Mouse (Mus musculus) midbrain, embryonic 10.5 days (tissue): Measurements from ENCODE around the gene Ap1s1. TPM values are rescaled to one million over a fixed set of nuclear protein-coding genes. Genes with fewer than 3 reads are reported as not detected.

Experiments used
- DNase-seq: peaks from one replicate; pipeline ENCODE4 v3.0.0-alpha.2; 2017; ENCODE audit warnings: low spot score
- H3K27ac ChIP-seq: fragments of 300-500 bp; sonication (generic); replicated peaks from 2 replicates; pipeline ENCODE4 v1.5.1; 2016; ENCODE audit warnings: mild to moderate bottlenecking
- H3K27me3 ChIP-seq: fragments of 300-500 bp; sonication (generic); 2 replicates; pipeline ENCODE4 v1.6.1; 2016; ENCODE audit warnings: low read depth, mild to moderate bottlenecking; ENCODE audit not compliant: poor library complexity, severe bottlenecking
- H3K36me3 ChIP-seq: fragments of 300-500 bp; sonication (generic); 2 replicates; pipeline ENCODE4 v1.6.1; 2016; ENCODE audit warnings: mild to moderate bottlenecking, moderate library complexity
- H3K4me1 ChIP-seq: fragments of 300-500 bp; sonication (generic); 2 replicates; pipeline ENCODE4 v1.6.1; 2016
- H3K4me3 ChIP-seq: fragments of 300-500 bp; sonication (generic); 2 replicates; pipeline ENCODE4 v1.5.1; 2016; ENCODE audit warnings: mild to moderate bottlenecking, moderate library complexity
- H3K9me3 ChIP-seq: fragments of 300-500 bp; sonication (generic); replicated peaks from 2 replicates; pipeline ENCODE4 v1.6.1; 2016; ENCODE audit warnings: mild to moderate bottlenecking
- WGBS: fragments of 180-500 bp; shearing (Covaris S2); methylation state at CpG from one replicate; pipeline ENCODE4 v1.1.7; 2016; 5-methylcytosine and 5-hydroxymethylcytosine counted together
- polyA plus RNA-seq: library from polyadenylated mRNA; unstranded; fragments of >200 nt; fragmentation: Nextera tagmentation; extraction: Ambion mirVana; gene quantifications from 2 replicates; pipeline ENCODE4 v1.2.1, GENCODE M21; 2016

The Ap1s1 gene
- polyA plus RNA-seq, 1 experiment from 2014 or later = 209 TPM

- no peak overlapping the region for H3K4me3 ChIP-seq
- H3K27ac ChIP-seq = no peak overlapping the region
- WGBS = 94% methylated on average over 7 of the region's 7 CpGs
- no peaks in the 10 kb centered on the region for H3K4me1 ChIP-seq
- no peaks in the 10 kb centered on the region for H3K36me3 ChIP-seq
- H3K9me3 ChIP-seq = no peaks in the 10 kb centered on the region; the same call in 1 of the 2 replicates
- no peak for DNase-seq
- no peaks in the 10 kb centered on the region for H3K27me3 ChIP-seq
These were observed 8.4 kb upstream of the Ap1s1 start for GRCm38 (mm10) chr5:137054299-137054698.

GRCm38 (mm10) chr5:137051914-137052505, 6.1 kb upstream of the Ap1s1 start:
- no peak for DNase-seq
- WGBS = 86% methylated on average over 5 of the region's 5 CpGs
- no peaks in the 10 kb centered on the region for H3K36me3 ChIP-seq
- no peaks in the 10 kb centered on the region; the same call in 1 of the 2 replicates for H3K9me3 ChIP-seq
- H3K27me3 ChIP-seq = no peaks in the 10 kb centered on the region
- no peaks in the 10 kb centered on the region for H3K4me1 ChIP-seq
- no peak overlapping the region for H3K4me3 ChIP-seq
- no peak overlapping the region for H3K27ac ChIP-seq

GRCm38 (mm10) chr5:137051125-137051524, 5.2 kb upstream of the Ap1s1 start:
- Histone ChIP-seq H3K4me3 (no peak overlapping the region), H3K27me3 (no peaks in the 10 kb centered on the region), H3K36me3 (no peaks in the 10 kb centered on the region), H3K9me3 (no peaks in the 10 kb centered on the region; the same call in 1 of the 2 replicates), H3K4me1 (peaks cover 6% of the 10 kb centered on the region), H3K27ac (no peak overlapping the region)
- 73% methylated on average over 6 of the region's 6 CpGs for WGBS
- no peak for DNase-seq

GRCm38 (mm10) chr5:137046991-137047390, 1.1 kb upstream of the Ap1s1 start:
- Histone ChIP-seq H3K36me3 (peaks cover 11% of the 10 kb centered on the region), H3K9me3 (no peaks in the 10 kb centered on the region), H3K27ac (0 out of 2 replicates have a peak overlapping the region, but pooled peaks have one; percentile 25), H3K4me1 (peaks cover 17% of the 10 kb centered on the region), H3K27me3 (no peaks in the 10 kb centered on the region), H3K4me3 (no peak overlapping the region)
- DNase-seq = no peak

- Histone ChIP-seq H3K4me1 (peaks cover 17% of the 10 kb centered on the region), H3K9me3 (no peaks in the 10 kb centered on the region), H3K27me3 (no peaks in the 10 kb centered on the region), H3K4me3 (peak overlapping the region; percentile 86), H3K36me3 (peaks cover 18% of the 10 kb centered on the region), H3K27ac (peak overlapping the region; percentile 91)
- no peak for DNase-seq
- 25% methylated on average over 5 of the region's 5 CpGs for WGBS
These were observed 386 bp upstream of the Ap1s1 start for GRCm38 (mm10) chr5:137046324-137046718.

- WGBS = 96% methylated on average over 7 of the region's 7 CpGs
- Histone ChIP-seq H3K27me3 (no peaks in the 10 kb centered on the region), H3K9me3 (no peaks in the 10 kb centered on the region), H3K36me3 (peaks cover 39% of the 10 kb centered on the region), H3K4me1 (peaks cover 17% of the 10 kb centered on the region), H3K4me3 (no peak overlapping the region), H3K27ac (no peak overlapping the region)
- DNase-seq = no peak
These were observed 1.9 kb downstream of the Ap1s1 start for GRCm38 (mm10) chr5:137043997-137044396.

- 90% methylated on average over 10 of the region's 10 CpGs for WGBS
- no peak for DNase-seq
- no peaks in the 10 kb centered on the region for H3K27me3 ChIP-seq
- H3K36me3 ChIP-seq = peaks cover 65% of the 10 kb centered on the region
- peaks cover 15% of the 10 kb centered on the region for H3K4me1 ChIP-seq
- H3K4me3 ChIP-seq = no peak overlapping the region
- no peak overlapping the region for H3K27ac ChIP-seq
- H3K9me3 ChIP-seq = no peaks in the 10 kb centered on the region
These were observed 4.5 kb downstream of the Ap1s1 start for GRCm38 (mm10) chr5:137041442-137041841.

GRCm38 (mm10) chr5:137039453-137039852, 6.5 kb downstream of the Ap1s1 start:
- no peaks in the 10 kb centered on the region for H3K9me3 ChIP-seq
- no peak for DNase-seq
- H3K4me3 ChIP-seq = no peak overlapping the region
- WGBS = 92% methylated on average over 10 of the region's 10 CpGs
- H3K27ac ChIP-seq = no peak overlapping the region
- peaks cover 82% of the 10 kb centered on the region for H3K36me3 ChIP-seq
- H3K4me1 ChIP-seq = no peaks in the 10 kb centered on the region
- peaks cover 11% of the 10 kb centered on the region for H3K27me3 ChIP-seq

- WGBS = 85% methylated on average over 13 of the region's 13 CpGs
- H3K4me1 ChIP-seq = peaks cover 22% of the 10 kb centered on the region
These were observed 9.7 kb downstream of the Ap1s1 start for GRCm38 (mm10) chr5:137036211-137036610.

GRCm38 (mm10) chr5:137032641-137033074, 13.3 kb downstream of the Ap1s1 start:
- Histone ChIP-seq H3K4me3 (peak overlapping the region; percentile 62), H3K27ac (peak overlapping the region; percentile 30; the same call in 1 of the 2 replicates), H3K36me3 (peaks cover 29% of the 10 kb centered on the region), H3K9me3 (no peaks in the 10 kb centered on the region), H3K4me1 (peaks cover 46% of the 10 kb centered on the region), H3K27me3 (peaks cover 79% of the 10 kb centered on the region)
- WGBS = under 1% methylated on average over 48 of the region's 49 CpGs
- DNase-seq = peak; percentile 93

More at GRCm38 (mm10) chr5:137036211-137036610, 9.7 kb downstream of the Ap1s1 start:
- H3K27ac ChIP-seq = no peak overlapping the region
- no peaks in the 10 kb centered on the region for H3K9me3 ChIP-seq
- peaks cover 44% of the 10 kb centered on the region for H3K27me3 ChIP-seq
- DNase-seq = no peak
- H3K36me3 ChIP-seq = peaks cover 63% of the 10 kb centered on the region
- no peak overlapping the region for H3K4me3 ChIP-seq

GRCm38 (mm10) chr5:137032033-137032421, 13.9 kb downstream of the Ap1s1 start:
- Histone ChIP-seq H3K4me1 (peaks cover 46% of the 10 kb centered on the region), H3K27me3 (peaks cover 85% of the 10 kb centered on the region), H3K4me3 (peak overlapping the region; percentile 62), H3K36me3 (peaks cover 23% of the 10 kb centered on the region), H3K9me3 (no peaks in the 10 kb centered on the region), H3K27ac (0 out of 2 replicates have a peak overlapping the region, but pooled peaks have one; percentile 30)
- WGBS = 1% methylated on average over 33 of the region's 33 CpGs
- DNase-seq = peak; percentile 51

GRCm38 (mm10) chr5:137031076-137032032, 14.6 kb downstream of the Ap1s1 start:
- Histone ChIP-seq H3K9me3 (no peaks in the 10 kb centered on the region), H3K36me3 (peaks cover 16% of the 10 kb centered on the region), H3K4me3 (peak overlapping the region; percentile 62), H3K4me1 (peaks cover 46% of the 10 kb centered on the region), H3K27ac (no peak overlapping the region), H3K27me3 (peaks cover 92% of the 10 kb centered on the region)
- DNase-seq = peak; percentile 27
- WGBS = under 1% methylated on average over 78 of the region's 78 CpGs

GRCm38 (mm10) chr5:137030416-137030810, 15.5 kb downstream of the Ap1s1 start:
- Histone ChIP-seq H3K4me3 (peak overlapping the region; percentile 62), H3K4me1 (peaks cover 47% of the 10 kb centered on the region), H3K27ac (no peak overlapping the region), H3K36me3 (peaks cover 6% of the 10 kb centered on the region), H3K27me3 (peaks cover 100% of the 10 kb centered on the region), H3K9me3 (no peaks in the 10 kb centered on the region)
- DNase-seq = no peak
- 11% methylated on average over 22 of the region's 22 CpGs for WGBS
